Mouse (Mus musculus) erythroblast, embryonic 14.5 days (primary cell): ENCODE data around the gene Cdk15.

ENCODE experiments used
- GATA1 ChIP-seq: IDR thresholded peaks from 2 replicates; pipeline ENCODE4 v1.6.1; 2012; ENCODE audit warnings: low read length, inconsistent platforms, mixed read lengths
- TAL1 ChIP-seq: IDR thresholded peaks from 3 replicates; pipeline ENCODE4 v1.6.1; 2012; ENCODE audit warnings: low read length, inconsistent platforms, mixed read lengths

DNA sequence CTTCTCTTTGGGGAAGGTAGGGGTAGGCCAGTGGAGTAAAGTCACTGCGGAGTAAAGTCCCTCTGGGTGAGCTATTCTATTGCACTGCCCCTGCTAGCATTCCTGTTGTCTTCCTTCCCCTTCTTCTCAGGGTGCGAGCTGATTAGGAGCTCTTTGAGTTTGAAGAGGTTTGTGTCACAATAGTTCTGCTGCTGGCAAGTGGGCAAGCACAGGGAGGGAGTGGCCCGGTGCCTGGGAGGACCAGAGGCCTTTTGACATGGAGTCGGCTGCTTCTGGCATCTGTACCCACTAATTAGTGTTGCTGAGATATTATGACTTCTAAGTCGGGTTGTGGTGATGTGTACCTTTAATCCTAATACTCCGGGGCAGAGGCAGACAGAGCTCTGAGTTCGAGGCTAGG is 124.8 kb downstream of the Cdk15 start:
- TF ChIP-seq GATA1: no peak
- no peak for TF ChIP-seq TAL1
